Mouse (Mus musculus) yolk sac, embryonic 10.5 days (tissue): ENCODE data around the gene Sdsl.

Source experiments
- DNase-seq: peaks from one replicate; pipeline ENCODE4 v3.0.0-alpha.2; 2017; ENCODE audit warnings: low spot score

Gene Sdsl

GRCm38 (mm10) chr5:120427451-120427938 is 45.1 kb downstream of the Sdsl start:
- no peak for DNase-seq

- DNase-seq, result no peak
Measured at GRCm38 (mm10) chr5:120426572-120426971, 46.0 kb downstream of the Sdsl start.

- DNase-seq, result no peak
Measured at GRCm38 (mm10) chr5:120425711-120426110, 46.9 kb downstream of the Sdsl start.

- DNase-seq, result no peak
Measured at GRCm38 (mm10) chr5:120424657-120425056, 48.0 kb downstream of the Sdsl start.

DNA sequence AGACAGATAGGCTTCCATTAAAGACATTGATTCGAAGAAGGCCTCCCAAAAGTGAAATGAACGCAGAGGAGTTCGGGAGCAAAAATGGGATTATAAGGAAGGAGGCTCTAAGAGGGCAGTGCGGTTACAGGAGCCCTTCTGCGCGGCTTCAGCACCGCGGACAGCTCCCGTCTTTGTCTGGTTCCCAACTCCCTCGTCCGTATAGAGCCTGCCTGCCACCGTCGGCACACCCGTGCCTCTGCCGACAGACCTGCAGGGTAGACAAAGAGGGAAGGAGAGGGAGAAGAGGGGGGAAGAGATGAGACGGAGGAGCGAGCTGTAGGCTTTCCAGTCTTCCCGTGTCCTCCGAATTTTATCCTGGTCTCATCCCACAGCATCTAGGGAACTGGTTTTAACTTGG is 48.6 kb downstream of the Sdsl start:
- peak; percentile 76 for DNase-seq

- DNase-seq, result no peak
Measured at GRCm38 (mm10) chr5:120420106-120420505, 52.5 kb downstream of the Sdsl start.

DNA sequence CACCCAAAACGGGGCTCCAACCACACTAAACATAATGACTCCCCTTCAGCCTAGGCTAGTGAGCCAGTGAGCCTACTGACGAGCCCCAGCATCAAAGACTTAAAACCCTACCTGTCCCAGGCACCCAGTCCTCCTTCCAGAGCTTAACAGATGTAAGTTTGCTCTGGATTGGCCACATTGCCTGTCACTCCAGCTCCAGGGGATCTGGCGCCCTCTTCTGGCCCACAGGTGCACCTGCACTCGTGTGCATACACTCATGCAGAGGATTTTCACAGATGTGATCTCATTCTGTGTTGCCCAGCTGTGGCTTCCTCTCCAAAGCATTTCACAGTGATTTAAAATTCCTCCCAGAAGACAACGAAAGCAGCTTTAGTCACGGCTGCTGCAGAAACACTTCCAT is 59.2 kb downstream of the Sdsl start:
- DNase-seq, result no peak

DNA sequence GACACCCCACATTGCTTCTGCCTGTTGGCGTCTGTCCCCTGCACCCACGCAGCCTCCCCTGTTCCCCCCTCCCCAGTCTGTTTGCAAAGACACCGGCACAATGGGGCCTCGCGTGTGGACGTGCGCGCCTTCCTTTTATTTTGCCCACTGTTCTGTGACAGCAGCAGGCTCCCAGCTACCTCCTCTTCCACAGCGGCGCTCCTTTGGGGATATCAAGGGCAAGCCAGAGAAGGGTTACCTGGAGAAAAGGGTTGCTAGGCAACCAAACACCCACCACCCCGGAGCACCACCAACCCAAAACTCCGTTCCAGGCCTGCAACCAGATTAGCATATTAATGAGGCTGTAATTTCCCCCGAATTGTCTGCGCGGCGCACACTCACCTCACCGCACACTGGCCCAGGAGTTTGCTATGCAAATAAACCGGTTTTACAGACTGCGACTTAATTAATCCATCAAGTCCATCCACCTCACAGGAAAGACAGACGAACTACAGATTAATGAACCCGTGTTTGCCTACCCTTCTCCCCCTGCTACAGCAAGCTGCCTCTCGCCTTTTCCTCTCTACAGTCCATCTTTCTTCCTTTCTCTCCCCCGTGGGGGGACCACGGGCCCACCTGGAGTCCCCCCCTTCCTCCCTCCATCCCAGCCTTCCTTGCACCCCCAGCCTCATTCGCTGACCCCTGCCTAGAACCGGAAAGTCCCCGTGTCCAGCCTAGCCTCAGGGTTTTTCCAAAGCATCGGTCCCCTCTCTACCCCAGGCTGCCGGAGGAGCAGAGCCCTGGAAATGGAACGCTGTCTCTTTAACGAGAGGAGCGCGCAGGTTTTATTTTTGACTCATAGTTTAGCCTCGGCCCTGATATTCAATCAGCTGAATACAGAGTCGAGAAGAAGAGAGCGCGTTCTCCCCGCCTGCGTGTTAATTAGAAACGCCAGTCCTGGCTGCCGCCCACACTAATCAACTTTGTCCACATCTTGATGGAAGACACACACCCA is 62.9 kb downstream of the Sdsl start:
- DNase-seq, result no peak

- DNase-seq, result no peak
Measured at GRCm38 (mm10) chr5:120408933-120409332, 63.7 kb downstream of the Sdsl start.
